Mouse (Mus musculus): ENCODE data around the gene Mief2.

Mief2 gene

GRCm38 (mm10) chr11:60776107-60776828 is 48.1 kb downstream of the Mief2 start:
- in situ Hi-C loops (cut with MboI; ENCODE audit: low sequenced_read_pairs), result no loop called here

GRCm38 (mm10) chr11:60776829-60777740 is 48.9 kb downstream of the Mief2 start, which contains the start of the genes Top3a and Smcr8:
Gene Top3a (minus strand): TSS chr11:60777365.
Gene Smcr8 (plus strand): TSS chr11:60777524.
- in situ Hi-C loops (cut with MboI; ENCODE audit: low sequenced_read_pairs), result no loop called here

GRCm38 (mm10) chr11:60777801-60778370 is 49.7 kb downstream of the Mief2 start:
- in situ Hi-C loops (cut with MboI; ENCODE audit: low sequenced_read_pairs), result no loop called here

GRCm38 (mm10) chr11:60779673-60780189 is 51.5 kb downstream of the Mief2 start:
- in situ Hi-C loops (cut with MboI; ENCODE audit: low sequenced_read_pairs), result no loop called here

Data from CH12F3 (cell line).